Mouse (Mus musculus): ENCODE results near the gene Steap2.

Gene Steap2

DNA sequence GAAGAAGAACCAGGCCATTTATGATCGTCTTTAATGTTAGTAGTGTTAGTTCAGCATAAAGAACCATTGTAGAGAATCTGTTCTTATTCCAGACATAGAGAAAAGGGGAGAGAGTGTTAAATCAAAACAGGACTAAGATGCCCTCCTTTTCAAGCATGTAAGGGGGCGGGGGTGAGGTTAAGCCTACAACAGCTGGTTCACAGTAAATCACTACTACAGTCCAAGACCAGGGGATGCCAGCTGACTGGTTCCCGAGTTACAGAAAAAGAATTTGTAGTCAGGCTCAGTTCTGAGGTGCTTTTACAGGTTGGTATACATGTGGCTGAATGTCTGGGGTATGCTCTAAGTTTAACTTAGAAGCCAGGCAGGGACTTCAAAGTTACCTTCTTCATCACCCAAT, 18.3 kb downstream of the Steap2 start:
- no peak for ATAC-seq (ENCODE audit: insufficient number of reproducible peaks, low FRiP score, low TSS enrichment)

- ATAC-seq (ENCODE audit: insufficient number of reproducible peaks, low FRiP score, low TSS enrichment): no peak
Observed at GRCm38 (mm10) chr5:5668920-5669319, 25.5 kb downstream of the Steap2 start.

DNA sequence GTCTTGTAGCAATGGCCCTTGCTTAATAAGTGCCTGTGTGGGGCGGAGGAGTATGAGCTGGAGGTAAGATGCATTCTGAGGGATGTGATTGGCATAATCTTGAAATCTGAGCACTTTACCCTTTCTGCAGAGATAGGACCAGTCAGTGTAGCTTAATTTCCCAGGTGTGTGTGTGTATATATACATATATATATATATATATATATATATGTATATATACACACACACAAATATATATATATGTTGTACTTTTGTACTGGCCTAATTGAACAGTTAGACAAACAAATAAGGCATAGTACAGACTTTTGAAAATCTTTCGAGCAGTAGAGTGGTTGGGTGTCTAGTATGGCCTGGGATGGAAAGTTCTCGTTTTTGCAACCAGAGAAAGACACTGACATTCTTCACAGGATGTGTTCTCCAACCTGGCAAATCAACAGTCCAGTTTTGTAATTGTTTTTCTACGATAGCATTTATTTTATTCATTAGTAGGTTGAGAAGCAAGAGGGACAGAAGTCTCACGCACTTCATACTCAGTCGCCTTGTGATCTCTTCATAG, 29.9 kb downstream of the Steap2 start:
- no peak for ATAC-seq (ENCODE audit: insufficient number of reproducible peaks, low FRiP score, low TSS enrichment)

- ATAC-seq (ENCODE audit: insufficient number of reproducible peaks, low FRiP score, low TSS enrichment): peak; percentile 93
Observed at GRCm38 (mm10) chr5:5663655-5664370, 30.6 kb downstream of the Steap2 start, which contains the start of gene Cfap69. Cfap69 (minus strand) TSS chr5:5664239.

GRCm38 (mm10) chr5:5663057-5663456, 31.3 kb downstream of the Steap2 start:
- no peak for ATAC-seq (ENCODE audit: insufficient number of reproducible peaks, low FRiP score, low TSS enrichment)

DNA sequence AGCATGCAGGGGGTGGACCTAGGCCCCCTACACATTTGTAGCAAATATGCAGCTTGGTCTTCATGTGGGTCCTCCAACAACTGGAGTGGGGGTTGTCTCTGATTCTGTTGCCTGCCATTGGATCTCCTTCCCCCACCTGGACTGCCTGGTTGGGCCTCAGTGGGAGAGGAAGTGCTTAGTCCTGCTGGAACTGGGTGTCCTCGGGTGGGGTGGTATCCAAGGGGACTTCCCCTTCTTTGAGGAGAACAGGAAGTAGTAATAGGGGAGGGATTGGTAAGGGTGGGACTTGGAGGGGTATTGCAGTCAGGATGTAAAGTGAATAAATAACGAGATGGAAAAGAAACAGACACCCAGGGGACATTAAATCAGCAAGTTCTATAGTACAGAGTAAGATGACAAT, 35.7 kb downstream of the Steap2 start:
- no peak for ATAC-seq (ENCODE audit: insufficient number of reproducible peaks, low FRiP score, low TSS enrichment)

- no peak for ATAC-seq (ENCODE audit: insufficient number of reproducible peaks, low FRiP score, low TSS enrichment)
Observed at GRCm38 (mm10) chr5:5657932-5658331, 36.4 kb downstream of the Steap2 start.

DNA sequence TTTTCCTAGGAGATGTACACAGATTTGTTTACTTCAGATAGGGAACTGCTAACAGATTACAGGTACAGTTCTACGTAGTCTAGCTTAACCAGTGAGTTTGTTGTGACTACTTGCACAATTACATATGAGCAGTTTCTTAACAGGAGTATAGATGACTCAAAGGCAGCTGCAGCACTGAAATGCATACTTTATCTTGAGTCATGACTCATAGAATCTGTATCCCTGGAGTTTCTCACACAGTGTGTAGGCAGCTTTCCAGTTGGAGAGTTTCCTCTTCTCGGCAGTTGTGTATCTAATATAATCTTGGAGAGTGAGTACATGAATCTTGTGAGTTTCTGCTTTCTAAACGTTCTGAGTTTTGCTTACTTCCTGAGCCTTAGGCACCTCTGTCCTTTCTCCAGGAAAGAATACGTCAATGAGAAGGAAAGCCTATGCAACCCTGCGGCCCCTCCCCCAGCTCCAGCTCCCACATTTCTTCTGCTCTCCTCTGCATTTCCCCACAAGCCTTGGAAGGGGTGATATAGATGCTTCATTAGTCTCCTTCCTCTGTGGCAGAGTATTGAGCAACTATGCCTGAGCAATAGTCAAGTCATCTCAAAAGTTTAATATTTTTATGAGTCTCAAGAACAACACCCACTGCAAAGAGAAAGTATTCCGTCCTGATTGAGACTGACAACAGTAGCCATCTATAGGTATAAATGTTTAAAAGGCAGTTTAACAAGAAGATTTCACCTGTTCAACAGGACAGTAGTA, 45.4 kb downstream of the Steap2 start:
- no peak for ATAC-seq (ENCODE audit: insufficient number of reproducible peaks, low FRiP score, low TSS enrichment)

- no peak for ATAC-seq (ENCODE audit: insufficient number of reproducible peaks, low FRiP score, low TSS enrichment)
Observed at GRCm38 (mm10) chr5:5646173-5646572, 48.2 kb downstream of the Steap2 start.

- no peak for ATAC-seq (ENCODE audit: insufficient number of reproducible peaks, low FRiP score, low TSS enrichment)
Observed at GRCm38 (mm10) chr5:5638496-5638895, 55.9 kb downstream of the Steap2 start.

GRCm38 (mm10) chr5:5625491-5625890, 68.9 kb downstream of the Steap2 start:
- no peak for ATAC-seq (ENCODE audit: insufficient number of reproducible peaks, low FRiP score, low TSS enrichment)

GRCm38 (mm10) chr5:5618329-5618728, 76.0 kb downstream of the Steap2 start:
- no peak for ATAC-seq (ENCODE audit: insufficient number of reproducible peaks, low FRiP score, low TSS enrichment)

Data from cerebellum, adult (tissue).